Mouse (Mus musculus) urinary bladder, postnatal 0 days (tissue): ENCODE measurements around the gene Mfsd6. TPM values are rescaled to one million over a fixed set of nuclear protein-coding genes. Genes with fewer than 3 reads are reported as not detected.

Source experiments
- polyA plus RNA-seq: library from polyadenylated mRNA; unstranded; fragments of >200 nt; fragmentation: Nextera tagmentation; extraction: Ambion mirVana; gene quantifications from 2 replicates; pipeline ENCODE4 v1.2.1, GENCODE M21; 2015

Mfsd6 gene
- polyA plus RNA-seq, result 3.3 and 3.8 TPM in 2 replicates

GRCm38 (mm10) chr1:52727056-52727900, at the start of gene Mfsd6:
Mfsd6 (minus strand) TSS chr1:52727462.

GRCm38 (mm10) chr1:52630248-52630936, 96.9 kb downstream of the Mfsd6 start, which contains the start of gene Nemp2:
Nemp2 (plus strand) TSS chr1:52630703.

Other genes starting within 250 kb of the Mfsd6 start
- 27.1 and 27.7 TPM in 2 replicates for gene Nab1, start 226.8 kb downstream of the Mfsd6 start, polyA plus RNA-seq
- 2.8 and 3.2 TPM in 2 replicates for gene Nemp2, start 96.8 kb downstream of the Mfsd6 start, polyA plus RNA-seq
- 10.8 TPM in 2 replicates for gene Inpp1, start 90.2 kb upstream of the Mfsd6 start, polyA plus RNA-seq
- gene Hibch, start 117.5 kb upstream of the Mfsd6 start, polyA plus RNA-seq, result 18.5 and 21.6 TPM in 2 replicates